Mouse (Mus musculus): ENCODE data around the gene Pde4b. TPM values are rescaled to one million over a fixed set of nuclear protein-coding genes. Genes with fewer than 3 reads are reported as not detected.

Gene Pde4b
- total RNA-seq, 2 experiments from 2014 or later = 60.0 to 67.1 TPM

DNA sequence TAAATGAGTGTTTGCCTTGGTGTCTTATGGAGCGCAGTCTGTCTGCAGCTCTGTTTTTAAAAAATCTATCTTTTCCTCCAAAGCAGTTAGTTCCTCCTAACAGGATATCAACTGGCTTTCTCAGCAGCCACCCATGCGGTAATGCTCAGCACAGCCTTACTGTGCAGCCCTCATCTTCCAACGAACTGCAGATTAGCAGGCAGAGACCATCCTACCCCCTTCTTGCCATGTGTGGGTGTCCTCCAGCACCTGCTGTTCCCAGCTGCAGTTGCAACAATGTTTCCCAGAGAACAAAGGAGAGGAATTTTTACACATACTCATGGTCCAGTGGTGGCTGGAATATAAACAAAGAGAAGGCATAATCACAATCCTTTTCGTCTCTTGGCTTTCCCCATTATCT lies 504.5 kb downstream of the Pde4b start:
- peak in 1 of 2 experiments; percentile 30 for DNase-seq (ENCODE audit: low spot score in 2 of 2)

DNA sequence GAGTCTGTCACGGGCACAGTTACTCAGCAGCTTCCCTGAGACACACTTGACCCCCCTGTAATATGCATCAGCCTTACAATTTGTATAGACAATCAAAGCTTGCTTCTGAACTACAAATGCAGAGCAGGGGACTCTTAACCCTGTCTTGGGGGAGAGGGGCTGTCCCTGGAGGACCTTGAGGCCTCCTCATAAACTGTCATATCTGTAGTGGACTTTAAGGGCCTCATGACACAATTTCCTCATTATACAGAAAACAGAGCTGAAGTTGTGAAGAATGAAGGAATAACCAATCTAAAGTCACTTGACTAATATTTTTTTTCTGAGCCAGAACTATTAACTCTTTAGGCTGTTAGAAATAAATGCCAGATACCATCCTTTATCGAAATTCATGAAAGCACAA lies 505.2 kb downstream of the Pde4b start:
- no peak for DNase-seq (ENCODE audit: low spot score in 2 of 2)

DNA sequence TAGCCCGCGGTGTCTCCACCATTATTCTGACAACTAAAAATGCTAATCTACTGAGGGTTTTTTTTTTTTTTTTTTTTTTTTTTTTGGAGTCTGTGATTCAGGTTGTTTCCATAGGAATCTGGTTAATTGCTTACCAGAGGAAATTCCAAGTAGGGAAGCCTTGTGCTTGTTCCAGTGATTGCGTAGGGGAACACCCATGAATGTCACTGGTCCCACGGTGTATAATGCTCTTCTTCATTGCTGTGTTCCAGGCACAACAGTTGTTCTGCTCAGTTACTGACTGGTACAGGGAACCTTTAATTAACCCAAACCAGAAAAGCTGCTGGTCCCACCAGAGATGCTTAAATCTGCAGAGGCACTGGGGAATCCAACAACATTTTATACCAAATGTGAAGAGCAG lies 506.3 kb downstream of the Pde4b start:
- DNase-seq (ENCODE audit: low spot score in 2 of 2) = no peak

DNA sequence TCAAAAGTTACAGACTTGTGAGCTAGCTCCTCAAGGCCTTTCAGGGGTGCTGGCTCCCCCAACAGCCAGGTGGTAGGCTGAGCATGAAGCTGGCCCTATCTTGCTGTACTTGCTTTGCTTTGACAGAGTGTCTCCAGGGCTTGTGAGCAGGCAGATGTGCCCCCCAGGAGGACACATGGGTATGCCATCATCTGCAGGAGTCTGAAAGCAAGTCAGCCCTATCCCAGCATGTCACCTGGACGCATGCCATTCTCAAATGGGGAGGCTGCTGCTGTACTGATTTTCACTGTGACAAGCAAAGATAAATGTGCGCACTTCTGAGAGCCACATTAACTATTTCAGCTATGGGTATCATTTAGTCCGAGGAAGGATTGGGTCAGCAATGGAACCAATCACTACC lies 507.2 kb downstream of the Pde4b start:
- DNase-seq (ENCODE audit: low spot score in 2 of 2) = no peak

DNA sequence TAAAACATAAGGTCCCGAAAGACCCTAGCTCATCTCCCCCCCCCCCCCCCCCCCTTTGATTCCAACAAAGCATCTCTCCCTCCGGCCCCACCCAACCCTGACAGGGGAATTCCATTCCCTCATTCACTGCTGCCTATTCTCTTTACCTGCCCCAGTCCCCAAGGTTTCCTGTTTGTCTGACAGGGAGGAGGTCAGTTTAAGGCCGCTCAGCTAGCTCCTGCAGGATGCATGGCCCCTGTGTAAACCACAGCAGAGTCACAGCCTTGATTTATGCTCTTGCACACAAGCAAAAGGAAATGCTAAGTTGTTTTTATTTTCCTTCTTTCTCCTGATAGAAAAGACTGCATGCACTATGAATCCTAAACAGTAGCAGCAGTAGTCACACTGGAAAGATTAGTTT lies 516.6 kb downstream of the Pde4b start:
- no peak for DNase-seq (ENCODE audit: low spot score in 2 of 2)

DNA sequence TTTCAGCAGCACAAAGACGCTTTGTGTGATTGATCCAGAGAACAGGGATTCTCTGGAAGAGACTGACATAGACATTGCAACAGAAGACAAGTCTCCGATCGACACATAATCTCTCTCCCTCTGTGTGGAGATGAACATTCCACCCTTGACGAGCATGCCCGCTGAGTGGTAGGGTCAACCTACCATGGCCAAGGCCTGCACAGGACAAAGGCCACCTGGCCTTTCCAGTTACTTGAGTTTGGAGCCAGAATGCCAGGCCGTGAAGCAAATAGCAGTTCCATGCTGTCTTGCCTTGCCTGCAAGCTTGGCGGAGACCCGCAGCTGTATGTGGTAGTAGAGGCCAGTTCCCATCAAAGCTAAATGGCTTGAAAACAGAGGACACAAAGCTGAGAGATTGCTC lies 517.9 kb downstream of the Pde4b start:
- DNase-seq (ENCODE audit: low spot score in 2 of 2) = no peak

DNA sequence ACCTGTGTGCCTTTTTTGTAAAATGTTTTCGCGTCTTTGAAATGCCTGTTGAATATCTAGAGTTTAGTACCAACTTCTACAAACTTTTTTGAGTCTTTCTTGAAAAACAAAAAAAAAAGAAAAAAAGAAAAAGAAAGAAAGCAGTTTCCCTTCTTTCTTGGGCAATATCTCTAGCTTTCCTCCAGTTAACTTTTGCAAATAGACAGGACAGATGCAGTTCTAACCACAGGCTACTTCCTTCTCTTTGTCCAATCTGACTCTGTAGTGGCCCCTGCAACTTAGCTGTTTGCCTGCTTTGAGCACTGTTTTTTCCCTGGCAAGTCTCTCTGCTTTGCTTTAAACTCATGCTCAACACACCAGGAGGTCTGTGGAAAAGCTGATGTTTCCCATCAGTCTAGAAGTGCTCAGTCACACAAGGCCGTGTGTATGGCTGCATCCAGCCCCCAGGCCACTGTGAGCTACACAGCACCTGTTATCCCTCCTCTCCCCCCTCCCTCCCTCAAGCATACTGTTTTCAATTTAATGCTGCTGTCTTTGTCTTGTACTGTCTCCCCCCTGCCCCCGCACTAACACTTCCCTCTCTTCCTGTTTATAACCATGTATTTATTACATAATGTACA lies 518.5 kb downstream of the Pde4b start:
- no peak for DNase-seq (ENCODE audit: low spot score in 2 of 2)

DNA sequence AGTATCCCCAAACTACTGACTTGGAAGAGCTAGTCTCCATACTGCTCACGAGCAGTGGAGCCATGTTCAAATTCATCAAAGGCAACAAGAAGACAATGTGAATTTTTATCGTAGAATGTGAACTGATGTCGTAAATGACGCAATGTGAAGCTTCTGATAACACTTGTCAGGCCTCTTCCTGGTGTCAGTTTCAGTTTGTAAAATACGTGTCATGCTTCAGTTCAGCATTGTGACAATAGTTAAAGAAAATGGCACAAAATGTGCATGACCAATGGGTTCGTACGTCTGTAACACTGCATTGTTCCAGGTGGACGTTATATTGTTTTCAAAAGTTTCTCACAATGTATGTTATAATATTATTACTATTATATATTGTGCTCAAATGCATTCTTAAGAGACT lies 519.5 kb downstream of the Pde4b start:
- DNase-seq (ENCODE audit: low spot score in 2 of 2) = no peak

DNA sequence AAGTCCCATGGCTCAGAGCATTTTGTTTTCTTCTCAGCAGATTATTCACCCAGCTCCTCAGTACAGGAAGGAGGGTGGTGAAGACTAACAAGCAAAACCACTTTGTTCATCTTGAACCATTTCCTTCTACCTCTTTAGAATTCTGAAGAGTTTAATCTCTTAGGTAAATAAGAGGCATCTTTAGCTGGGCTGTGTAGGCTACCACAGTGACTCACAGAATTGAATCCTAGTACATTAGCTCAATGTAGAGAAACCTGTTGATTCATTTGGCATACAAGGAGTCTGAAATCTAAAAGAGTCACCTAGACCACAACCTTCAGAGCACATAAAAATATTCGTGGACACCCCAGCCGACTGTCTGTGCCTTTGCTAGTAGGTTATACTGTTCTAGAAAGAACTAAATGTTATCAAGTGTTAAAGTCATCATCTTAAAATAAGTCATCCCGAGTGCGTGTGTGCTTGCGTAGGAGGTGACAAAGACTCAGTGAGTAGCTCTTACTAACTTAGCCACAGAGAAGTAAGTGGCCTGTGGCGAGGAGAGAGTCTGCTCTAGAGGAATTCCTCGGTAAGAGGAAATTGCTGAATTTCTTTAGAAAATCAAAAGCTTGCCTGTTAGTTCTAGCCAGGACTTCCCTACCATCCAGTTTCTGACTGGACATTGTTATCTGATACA lies 520.5 kb downstream of the Pde4b start:
- peak in 1 of 2 experiments; percentile 2 for DNase-seq (ENCODE audit: low spot score in 2 of 2)

DNA sequence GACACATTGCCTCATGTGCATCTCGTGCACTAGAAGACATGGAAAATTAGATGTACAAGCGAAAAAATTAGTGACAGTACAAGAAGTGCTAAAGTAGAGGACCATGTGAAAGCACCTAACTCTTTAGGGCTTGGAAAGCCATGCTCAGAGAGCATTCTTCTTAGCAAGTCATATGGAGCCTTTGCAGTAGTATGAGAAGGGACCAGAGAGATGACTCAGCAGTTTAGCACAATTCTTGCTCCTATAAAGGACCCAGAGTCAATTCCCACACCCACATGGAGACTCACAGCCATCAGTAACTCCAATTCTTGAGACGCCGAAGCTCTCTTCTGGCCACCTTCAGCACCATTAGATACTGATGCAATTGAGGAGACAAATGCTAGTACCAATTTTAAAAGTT lies 525.3 kb downstream of the Pde4b start:
- no peak for DNase-seq (ENCODE audit: low spot score in 2 of 2)

DNA sequence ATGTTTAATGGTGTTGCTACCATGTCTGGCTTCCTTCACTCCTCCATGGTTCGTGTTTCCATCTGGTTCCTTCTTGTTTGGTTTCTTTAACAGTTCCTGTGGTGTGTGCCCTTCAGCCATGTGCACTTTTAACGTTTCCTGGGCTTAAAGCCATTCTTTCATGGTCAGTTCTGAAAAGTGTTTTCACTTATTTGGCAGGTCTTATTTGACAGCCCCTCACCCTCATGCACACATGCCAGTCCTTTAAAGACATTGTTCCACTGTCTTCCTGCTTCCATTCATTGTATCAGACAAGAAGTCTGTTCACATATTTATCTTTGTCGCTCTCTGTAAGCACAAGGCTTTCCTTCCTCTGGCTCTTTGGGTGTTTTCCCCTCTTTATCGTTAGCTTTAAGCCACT lies 530.4 kb downstream of the Pde4b start:
- DNase-seq (ENCODE audit: low spot score in 2 of 2) = no peak

DNA sequence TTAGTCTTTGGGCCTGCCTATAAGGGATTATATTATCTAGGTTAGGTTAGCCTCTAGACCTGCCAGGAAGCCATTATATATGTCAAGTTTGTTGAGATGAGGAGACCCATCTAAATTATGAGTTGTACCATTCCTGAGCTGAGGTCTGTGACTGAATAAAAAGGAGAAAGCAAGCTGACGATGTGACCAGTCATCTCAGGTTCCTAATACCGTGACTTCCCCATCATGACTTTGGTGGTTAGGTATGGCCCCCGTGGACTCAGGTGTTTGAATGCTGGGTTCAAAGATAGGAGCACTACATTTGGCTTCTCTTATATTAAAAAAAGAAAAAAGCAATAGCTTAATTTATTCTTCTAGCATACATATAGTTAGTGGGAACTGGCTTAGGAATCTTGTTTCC lies 531.3 kb downstream of the Pde4b start:
- no peak for DNase-seq (ENCODE audit: low spot score in 2 of 2)

DNA sequence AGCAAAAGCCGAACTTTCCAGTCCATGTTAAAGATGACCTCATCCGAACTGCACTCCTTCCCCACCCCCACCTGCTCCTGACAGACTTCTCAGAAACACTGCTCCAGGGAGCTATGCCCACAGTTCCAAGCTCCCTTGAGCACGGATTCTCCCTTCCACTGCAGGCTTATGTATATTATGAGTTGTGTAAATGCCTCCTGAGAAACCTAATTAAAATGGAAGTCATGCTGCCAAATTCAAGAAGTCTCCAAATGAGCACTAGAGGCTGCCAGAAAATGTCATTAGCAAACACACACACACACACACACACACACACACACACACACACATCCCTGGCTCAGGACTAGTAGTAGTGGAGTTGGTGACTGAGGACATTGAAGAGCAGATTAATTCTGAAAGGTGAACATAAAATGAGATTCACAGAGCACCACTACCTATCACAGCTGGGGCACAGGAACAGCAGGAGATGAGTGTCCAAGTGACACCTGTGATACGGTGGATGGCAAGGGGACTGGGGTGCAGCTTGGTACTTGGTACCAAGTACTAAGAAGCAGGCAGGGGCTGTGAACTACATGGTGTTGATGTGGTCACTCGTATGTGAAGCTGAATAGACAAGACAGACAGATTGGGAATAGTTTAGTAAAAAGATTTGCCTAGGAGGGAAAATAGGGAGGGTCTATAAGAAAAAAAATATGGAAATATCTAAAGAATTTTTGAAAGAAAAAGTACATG lies 533.0 kb downstream of the Pde4b start:
- no peak for DNase-seq (ENCODE audit: low spot score in 2 of 2)

DNA sequence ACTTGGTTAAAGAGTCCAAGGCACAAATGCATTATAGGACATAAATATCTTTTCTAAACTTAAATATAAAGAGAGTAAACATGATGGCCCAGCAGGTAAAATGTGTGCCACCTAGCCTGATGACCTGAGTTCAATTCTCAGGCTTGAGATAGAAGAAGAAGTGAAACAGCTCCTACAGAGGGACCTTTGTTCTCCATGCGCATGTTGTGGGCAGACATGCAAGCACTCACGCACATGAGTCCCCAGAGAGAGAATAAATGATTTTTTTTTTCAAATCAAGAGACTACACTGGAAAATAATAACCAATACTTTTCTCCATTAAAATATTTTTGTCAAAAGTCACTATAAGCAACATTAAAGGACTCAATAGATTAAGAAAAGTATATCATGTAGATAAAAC lies 533.8 kb downstream of the Pde4b start:
- DNase-seq (ENCODE audit: low spot score in 2 of 2) = no peak

DNA sequence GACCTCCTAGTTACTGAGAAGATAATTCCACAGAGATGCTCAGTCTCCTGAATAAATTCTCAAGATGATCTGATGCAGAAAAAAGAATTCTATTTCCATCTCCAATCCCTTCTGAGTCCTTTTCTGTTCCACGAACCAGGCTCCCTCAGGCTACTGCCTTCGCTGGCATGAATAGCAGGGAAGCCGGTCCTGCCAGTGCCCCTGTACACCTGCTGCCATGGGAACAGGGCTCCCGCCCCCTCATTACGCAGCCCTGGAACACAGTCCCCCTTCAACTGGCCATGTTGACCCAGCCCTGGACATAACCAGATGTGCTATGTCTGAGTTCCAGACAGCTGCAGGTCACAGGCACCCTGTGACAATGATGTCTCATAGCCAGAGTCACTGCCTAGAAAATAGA lies 535.6 kb downstream of the Pde4b start:
- peak; percentile 19 to 28 for DNase-seq (ENCODE audit: low spot score in 2 of 2)

DNA sequence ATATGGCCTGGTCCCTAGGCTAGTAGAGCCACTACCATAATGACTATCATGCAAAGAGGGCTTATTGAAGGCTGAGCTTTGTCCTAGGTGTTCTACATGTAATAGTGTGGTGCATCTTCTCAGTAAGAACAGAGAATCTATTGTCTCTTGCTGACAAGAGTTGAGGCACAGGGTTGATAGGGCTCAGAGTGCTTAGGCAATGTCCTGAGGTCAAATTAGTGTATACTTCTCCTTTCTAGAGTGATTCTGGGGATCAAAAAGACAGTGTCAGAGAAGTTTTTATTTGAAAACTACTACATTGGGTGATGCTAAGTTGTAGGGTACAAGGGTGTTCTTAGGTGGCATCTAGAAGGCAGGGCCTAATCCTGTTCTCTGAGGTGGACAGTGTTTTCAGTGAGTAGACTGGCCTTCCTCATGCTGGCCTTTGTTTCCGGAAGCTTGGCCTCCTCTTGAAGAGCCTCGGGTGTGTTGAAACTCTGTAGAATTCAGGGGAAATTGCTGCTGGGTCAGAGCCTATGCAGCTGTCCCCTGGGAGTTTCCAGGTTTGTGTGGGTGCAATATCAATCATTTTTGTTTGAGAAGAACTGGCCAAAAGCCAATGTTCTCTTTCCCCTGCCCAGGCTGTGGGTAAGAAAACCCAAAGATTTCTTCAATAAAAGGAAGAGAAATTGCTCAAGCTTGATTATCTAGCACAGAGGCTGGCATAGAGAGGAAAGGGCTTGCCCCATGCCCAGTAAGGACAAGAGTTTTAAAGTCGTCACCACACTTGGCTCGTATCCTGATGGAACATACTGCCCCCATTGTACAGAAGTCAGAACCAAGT lies 536.7 kb downstream of the Pde4b start:
- no peak for DNase-seq (ENCODE audit: low spot score in 2 of 2)

DNA sequence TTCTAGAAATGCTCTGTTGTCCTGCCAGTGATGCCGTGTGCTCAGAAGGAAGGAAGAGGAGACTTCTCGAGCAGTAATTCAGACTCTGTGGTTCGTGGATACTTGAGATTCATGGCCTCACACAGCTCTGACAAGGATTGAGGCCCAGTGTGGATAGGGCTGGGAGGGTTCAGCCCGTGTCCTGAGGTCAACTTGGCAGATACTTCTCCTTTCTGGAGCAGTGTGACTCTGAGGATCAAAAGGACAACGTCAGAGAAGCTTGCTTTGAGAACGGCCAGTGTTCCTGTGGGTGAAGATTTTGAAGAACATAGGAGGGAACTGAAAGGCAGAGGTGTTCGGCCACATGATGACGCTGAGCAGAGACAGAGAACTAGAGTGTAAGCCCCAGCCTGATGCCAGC lies 537.6 kb downstream of the Pde4b start:
- DNase-seq (ENCODE audit: low spot score in 2 of 2) = no peak

DNA sequence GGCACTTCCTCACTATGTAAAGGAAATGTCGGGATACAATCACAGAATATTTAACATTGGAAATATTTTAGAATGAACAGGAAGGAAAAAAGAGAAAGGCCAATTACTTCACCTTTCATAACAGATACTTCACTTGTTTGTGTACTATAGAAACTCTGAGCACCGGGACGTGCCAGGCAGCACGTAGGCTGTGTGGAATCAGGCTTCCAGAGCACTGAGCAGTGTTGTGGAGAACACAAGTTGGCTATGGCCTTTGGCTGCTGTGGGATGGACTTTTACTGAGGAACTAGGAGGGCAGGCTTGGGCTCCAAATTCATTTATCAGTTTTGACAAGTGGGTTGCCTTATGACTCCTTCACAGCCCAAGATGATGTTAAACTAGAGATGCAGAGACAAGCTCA lies 540.5 kb downstream of the Pde4b start:
- no peak for DNase-seq (ENCODE audit: low spot score in 2 of 2)

DNA sequence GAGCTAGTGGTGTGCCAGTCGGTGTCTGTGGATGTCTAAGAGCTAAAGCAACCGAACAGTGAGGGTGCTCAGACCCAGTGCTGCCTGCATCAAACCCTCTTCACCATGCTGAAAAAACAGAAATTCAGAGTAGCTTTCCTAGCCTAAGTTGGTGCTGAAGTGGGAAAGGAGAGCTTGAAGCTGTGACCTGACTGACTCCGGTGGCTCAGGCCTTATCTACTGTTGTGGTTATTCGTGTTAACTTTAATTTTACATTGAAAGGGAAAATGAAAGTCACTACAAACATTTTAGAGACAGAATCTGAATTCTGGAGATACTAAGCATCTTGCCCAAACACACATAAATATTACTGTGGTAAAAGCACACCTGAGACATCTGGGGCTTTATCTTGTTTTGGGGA lies 542.3 kb downstream of the Pde4b start:
- no peak for DNase-seq (ENCODE audit: low spot score in 2 of 2)

DNA sequence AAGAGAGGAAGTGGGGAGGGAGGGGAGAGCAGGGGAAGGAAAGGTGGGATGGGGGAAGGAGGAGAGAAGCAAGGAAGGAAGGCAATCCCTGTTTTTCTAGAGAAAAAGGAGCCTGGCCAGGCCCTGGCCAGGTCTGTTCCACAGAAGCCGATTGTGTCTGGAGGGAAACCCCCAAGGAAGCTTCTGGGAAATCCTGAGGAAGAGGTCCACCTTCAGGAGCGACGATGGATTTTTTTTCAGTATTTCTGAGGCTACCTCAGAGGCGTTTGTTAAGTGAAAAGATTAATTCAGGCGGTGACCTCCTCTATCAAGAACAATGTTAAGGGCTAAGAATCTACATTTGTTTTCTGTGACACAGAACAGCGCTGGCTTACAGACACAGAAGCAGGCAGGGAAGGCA lies 542.9 kb downstream of the Pde4b start:
- no peak for DNase-seq (ENCODE audit: low spot score in 2 of 2)

DNA sequence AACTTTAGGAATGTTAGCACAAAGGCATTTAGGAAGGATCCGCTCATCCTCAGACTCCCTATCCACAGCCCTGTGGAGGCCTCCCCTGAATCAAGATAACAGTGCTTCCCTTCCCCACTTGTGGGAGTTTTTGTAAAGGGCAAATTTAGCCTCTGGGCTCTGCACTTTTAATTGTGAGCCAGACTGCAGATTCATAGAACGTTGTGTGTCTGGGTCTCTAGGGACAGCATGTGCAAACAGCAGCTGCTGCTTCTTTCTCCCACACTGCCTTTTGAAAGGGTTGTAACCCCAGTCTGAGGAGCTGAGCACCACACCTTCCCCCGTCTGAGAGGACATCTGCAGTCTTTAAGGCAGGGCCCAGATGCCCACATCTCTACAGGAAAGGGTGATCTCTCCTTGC lies 544.3 kb downstream of the Pde4b start:
- DNase-seq (ENCODE audit: low spot score in 2 of 2) = no peak

DNA sequence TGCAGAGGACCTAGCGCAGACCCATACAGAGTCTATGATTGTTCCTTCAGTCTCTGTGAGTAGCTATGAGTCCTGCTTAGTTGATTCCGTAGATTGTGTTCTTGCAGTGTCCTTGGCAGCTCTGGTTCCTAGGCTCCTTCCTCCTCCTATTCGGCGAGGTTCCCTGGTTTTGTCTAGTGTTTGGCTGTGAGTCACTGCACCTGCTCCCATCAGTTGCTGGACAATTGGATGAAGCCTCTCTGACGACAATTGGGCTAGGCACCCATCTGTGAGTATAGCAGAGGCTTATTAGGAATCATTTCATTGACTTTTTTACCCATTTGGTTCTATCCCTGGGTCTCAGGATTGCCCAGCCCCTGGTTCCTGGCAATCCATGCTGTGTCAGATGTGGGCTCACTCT lies 545.9 kb downstream of the Pde4b start:
- no peak for DNase-seq (ENCODE audit: low spot score in 2 of 2)

All from layer of hippocampus, postnatal 10 days (tissue).